Mouse (Mus musculus): ENCODE measurements around the gene Mad2l1bp. TPM values are rescaled to one million over a fixed set of nuclear protein-coding genes. Genes with fewer than 3 reads are reported as not detected.

Gene Mad2l1bp
- polyA plus RNA-seq, 1 experiment from 2014 or later = 36.1 TPM

DNA sequence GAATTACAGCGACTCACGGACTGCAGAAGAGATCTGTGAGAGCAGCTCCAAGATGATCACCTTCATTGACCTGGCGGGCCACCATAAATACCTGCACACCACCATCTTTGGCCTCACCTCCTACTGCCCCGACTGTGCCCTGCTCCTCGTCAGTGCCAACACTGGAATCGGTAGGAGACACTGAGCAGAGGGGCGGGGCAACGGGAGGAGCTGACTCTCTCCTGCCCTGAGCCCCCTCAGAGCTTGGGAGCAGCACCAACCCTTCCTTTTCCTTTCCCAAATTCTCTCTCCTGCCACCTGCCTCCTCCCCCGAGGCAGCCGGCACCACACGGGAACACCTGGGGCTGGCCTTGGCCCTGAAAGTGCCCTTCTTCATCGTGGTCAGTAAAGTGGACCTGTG is 12.1 kb upstream of the Mad2l1bp start:
- Histone ChIP-seq H3K27ac (no peak overlapping the region), H3K9ac (replicated peaks) (no peak overlapping the region), H3K9me3 (no peaks in the 10 kb centered on the region), H3K4me2 (no peak overlapping the region), H3K27me3 (no peaks in the 10 kb centered on the region), H3K4me3 (replicated peaks) (no peak overlapping the region), H3K4me1 (replicated peaks) (peaks cover 17% of the 10 kb centered on the region), H3K36me3 (peaks cover 78% of the 10 kb centered on the region)
- WGBS = 91% methylated on average over 12 of the region's 12 CpGs
- no peak for ATAC-seq (ENCODE audit: insufficient number of reproducible peaks, insufficient read depth, low FRiP score, low TSS enrichment, low read depth)

- WGBS = 93% methylated on average over 10 of the region's 10 CpGs
- no peak overlapping the region for H3K9ac ChIP-seq (replicated peaks)
Measured at GRCm38 (mm10) chr17:46164791-46165190, 11.4 kb upstream of the Mad2l1bp start.

GRCm38 (mm10) chr17:46164301-46164700 is 10.9 kb upstream of the Mad2l1bp start:
- H3K27ac ChIP-seq = no peak overlapping the region
- no peak for ATAC-seq (ENCODE audit: insufficient number of reproducible peaks, insufficient read depth, low FRiP score, low TSS enrichment, low read depth)
- no peak overlapping the region; the same call in 1 of the 2 replicates for H3K9ac ChIP-seq (replicated peaks)
- peaks cover 22% of the 10 kb centered on the region for H3K4me1 ChIP-seq (replicated peaks)
- no peak overlapping the region for H3K4me3 ChIP-seq (replicated peaks)
- H3K36me3 ChIP-seq = peaks cover 66% of the 10 kb centered on the region
- H3K9me3 ChIP-seq = no peaks in the 10 kb centered on the region
- H3K4me2 ChIP-seq = no peak overlapping the region
- 94% methylated on average over 8 of the region's 8 CpGs for WGBS
- H3K27me3 ChIP-seq = no peaks in the 10 kb centered on the region

More at GRCm38 (mm10) chr17:46164791-46165190, 11.4 kb upstream of the Mad2l1bp start:
- H3K4me3 ChIP-seq (replicated peaks) = no peak overlapping the region
- H3K36me3 ChIP-seq = peaks cover 71% of the 10 kb centered on the region
- no peaks in the 10 kb centered on the region for H3K9me3 ChIP-seq
- no peaks in the 10 kb centered on the region for H3K27me3 ChIP-seq
- H3K4me2 ChIP-seq = no peak overlapping the region
- ATAC-seq (ENCODE audit: insufficient number of reproducible peaks, insufficient read depth, low FRiP score, low TSS enrichment, low read depth) = no peak
- H3K4me1 ChIP-seq (replicated peaks) = peaks cover 19% of the 10 kb centered on the region
- H3K27ac ChIP-seq = no peak overlapping the region

- 89% methylated on average over 9 of the region's 9 CpGs for WGBS
- H3K9me3 ChIP-seq = no peaks in the 10 kb centered on the region
- H3K9ac ChIP-seq (replicated peaks) = no peak overlapping the region
- H3K4me1 ChIP-seq (replicated peaks) = peaks cover 22% of the 10 kb centered on the region
- no peaks in the 10 kb centered on the region for H3K27me3 ChIP-seq
- peaks cover 53% of the 10 kb centered on the region for H3K36me3 ChIP-seq
- 0 out of 2 replicates have a peak overlapping the region, but pooled peaks have one; percentile 83 for H3K4me2 ChIP-seq
- no peak for ATAC-seq (ENCODE audit: insufficient number of reproducible peaks, insufficient read depth, low FRiP score, low TSS enrichment, low read depth)
- H3K4me3 ChIP-seq (replicated peaks) = 0 out of 2 replicates have a peak overlapping the region, but pooled peaks have one; percentile 3
- no peak overlapping the region for H3K27ac ChIP-seq
Measured at GRCm38 (mm10) chr17:46162951-46163421, 9.6 kb upstream of the Mad2l1bp start.

DNA sequence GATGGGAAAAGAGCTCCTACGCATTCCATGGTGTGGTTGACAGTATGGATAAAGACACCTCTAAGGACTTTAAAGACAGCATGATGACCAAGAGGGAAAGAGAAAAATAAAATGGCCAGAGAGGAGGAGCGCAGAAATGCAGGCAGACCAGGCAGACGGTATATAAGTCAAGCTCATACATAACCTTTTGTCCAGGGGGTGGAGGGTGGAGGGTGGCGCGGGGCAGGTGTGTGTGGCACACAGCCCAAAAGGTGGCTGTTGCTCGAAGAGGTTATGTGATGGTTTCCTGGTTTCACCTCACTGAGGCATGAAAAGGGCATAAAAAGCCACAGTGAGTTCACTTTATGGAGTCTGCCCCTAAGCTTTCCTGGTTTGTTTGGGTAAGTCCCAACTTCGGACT is 9.2 kb upstream of the Mad2l1bp start:
- H3K27ac ChIP-seq = no peak overlapping the region
- peak overlapping the region; percentile 83; the same call in 1 of the 2 replicates for H3K4me2 ChIP-seq
- ATAC-seq (ENCODE audit: insufficient number of reproducible peaks, insufficient read depth, low FRiP score, low TSS enrichment, low read depth) = no peak
- peaks cover 48% of the 10 kb centered on the region for H3K36me3 ChIP-seq
- H3K4me1 ChIP-seq (replicated peaks) = peaks cover 22% of the 10 kb centered on the region
- WGBS = 96% methylated on average over 7 of the region's 7 CpGs
- no peak overlapping the region for H3K4me3 ChIP-seq (replicated peaks)
- H3K27me3 ChIP-seq = no peaks in the 10 kb centered on the region
- H3K9me3 ChIP-seq = no peaks in the 10 kb centered on the region
- H3K9ac ChIP-seq (replicated peaks) = no peak overlapping the region

- no peaks in the 10 kb centered on the region for H3K9me3 ChIP-seq
- H3K4me2 ChIP-seq = peak overlapping the region; percentile 83
- no peaks in the 10 kb centered on the region for H3K27me3 ChIP-seq
- peak overlapping the region; percentile 67 for H3K9ac ChIP-seq (replicated peaks)
- H3K4me1 ChIP-seq (replicated peaks) = peaks cover 22% of the 10 kb centered on the region
- H3K4me3 ChIP-seq (replicated peaks) = peak overlapping the region; percentile 73
- no peak for ATAC-seq (ENCODE audit: insufficient number of reproducible peaks, insufficient read depth, low FRiP score, low TSS enrichment, low read depth)
- peaks cover 40% of the 10 kb centered on the region for H3K36me3 ChIP-seq
- H3K27ac ChIP-seq = peak overlapping the region; percentile 77; the same call in 1 of the 2 replicates
- WGBS = 50% methylated on average over 9 of the region's 9 CpGs
Measured at GRCm38 (mm10) chr17:46161710-46162109, 8.4 kb upstream of the Mad2l1bp start.

GRCm38 (mm10) chr17:46161179-46161578 is 7.8 kb upstream of the Mad2l1bp start:
- Histone ChIP-seq H3K27ac (peak overlapping the region; percentile 77), H3K27me3 (no peaks in the 10 kb centered on the region), H3K9me3 (no peaks in the 10 kb centered on the region), H3K4me3 (replicated peaks) (peak overlapping the region; percentile 73), H3K4me1 (replicated peaks) (peaks cover 22% of the 10 kb centered on the region), H3K9ac (replicated peaks) (peak overlapping the region; percentile 67), H3K36me3 (peaks cover 35% of the 10 kb centered on the region), H3K4me2 (peak overlapping the region; percentile 83)
- under 1% methylated on average over 19 of the region's 19 CpGs for WGBS
- no peak; the same call in 1 of the 2 replicates for ATAC-seq (ENCODE audit: insufficient number of reproducible peaks, insufficient read depth, low FRiP score, low TSS enrichment, low read depth)

DNA sequence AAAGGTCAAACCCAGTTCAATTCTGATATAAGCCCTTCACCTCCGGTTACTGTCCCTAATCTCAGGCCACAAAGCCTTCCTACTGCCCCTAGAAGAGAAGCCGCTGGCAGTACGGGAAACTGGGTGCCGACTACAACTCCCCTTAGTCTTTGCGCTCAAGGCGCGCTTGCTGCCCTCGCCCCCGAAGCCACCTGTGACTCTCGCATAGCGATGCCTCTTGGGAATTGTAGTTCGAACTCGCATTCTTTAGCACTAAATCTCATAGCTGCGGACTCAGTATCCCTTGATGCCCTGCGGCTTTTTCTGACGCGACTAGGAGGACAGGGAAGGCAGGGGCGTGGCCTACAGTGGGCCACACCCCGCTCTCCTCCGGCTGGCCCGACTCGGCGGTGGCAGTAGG is 7.3 kb upstream of the Mad2l1bp start, which contains the start of gene Gtpbp2:
Gene Gtpbp2, plus strand, starts transcription at position 347 of the 400 bp plus-strand sequence.
- H3K9me3 ChIP-seq = no peaks in the 10 kb centered on the region
- H3K36me3 ChIP-seq = peaks cover 30% of the 10 kb centered on the region
- H3K27ac ChIP-seq = peak within 1 kb of the TSS; percentile 89
- H3K4me3 ChIP-seq (replicated peaks) = peak within 1 kb of the TSS; percentile 73
- WGBS = 1% methylated on average over 23 of the region's 23 CpGs
- peak within 1 kb of the TSS; percentile 83 for H3K4me2 ChIP-seq
- peaks cover 22% of the 10 kb centered on the region for H3K4me1 ChIP-seq (replicated peaks)
- H3K27me3 ChIP-seq = no peaks in the 10 kb centered on the region
- ATAC-seq (ENCODE audit: insufficient number of reproducible peaks, insufficient read depth, low FRiP score, low TSS enrichment, low read depth) = peak; percentile 92
- peak within 1 kb of the TSS; percentile 67 for H3K9ac ChIP-seq (replicated peaks)

- H3K27me3 ChIP-seq = no peaks in the 10 kb centered on the region
- under 1% methylated on average over 16 of the region's 16 CpGs for WGBS
- H3K27ac ChIP-seq = peak overlapping the region; percentile 89
- peak overlapping the region; percentile 73 for H3K4me3 ChIP-seq (replicated peaks)
- peaks cover 25% of the 10 kb centered on the region for H3K36me3 ChIP-seq
- peak overlapping the region; percentile 83 for H3K4me2 ChIP-seq
- no peaks in the 10 kb centered on the region for H3K9me3 ChIP-seq
- peak; percentile 67 for ATAC-seq (ENCODE audit: insufficient number of reproducible peaks, insufficient read depth, low FRiP score, low TSS enrichment, low read depth)
- peaks cover 22% of the 10 kb centered on the region for H3K4me1 ChIP-seq (replicated peaks)
- peak overlapping the region; percentile 67 for H3K9ac ChIP-seq (replicated peaks)
Measured at GRCm38 (mm10) chr17:46160090-46160662, 6.8 kb upstream of the Mad2l1bp start.

DNA sequence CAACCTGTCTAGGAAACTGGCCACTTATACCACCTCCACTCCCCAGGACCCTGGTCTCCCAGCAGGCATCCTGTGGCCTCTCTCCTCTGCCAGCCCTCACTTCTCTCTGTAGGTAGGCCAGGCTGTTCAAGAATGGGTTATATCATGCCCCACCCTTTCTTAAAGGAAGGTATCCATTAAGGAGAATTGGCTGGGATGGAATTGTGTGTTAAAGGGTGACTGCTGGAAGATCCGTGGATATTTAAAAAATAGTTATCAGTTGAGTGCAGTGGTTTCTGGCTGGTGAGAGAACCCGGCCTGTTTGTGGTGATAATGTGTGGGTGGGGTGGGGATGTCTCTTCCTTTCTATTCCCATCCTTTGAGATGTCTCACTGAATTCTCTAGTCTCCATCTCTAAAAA is 5.9 kb upstream of the Mad2l1bp start:
- H3K4me2 ChIP-seq = peak overlapping the region; percentile 83; the same call in 1 of the 2 replicates
- H3K9ac ChIP-seq (replicated peaks) = no peak overlapping the region
- peak overlapping the region; percentile 73; the same call in 1 of the 2 replicates for H3K4me3 ChIP-seq (replicated peaks)
- H3K9me3 ChIP-seq = no peaks in the 10 kb centered on the region
- no peak for ATAC-seq (ENCODE audit: insufficient number of reproducible peaks, insufficient read depth, low FRiP score, low TSS enrichment, low read depth)
- WGBS = 64% methylated on average over 2 of the region's 2 CpGs
- peaks cover 15% of the 10 kb centered on the region for H3K36me3 ChIP-seq
- H3K27me3 ChIP-seq = no peaks in the 10 kb centered on the region
- peaks cover 22% of the 10 kb centered on the region for H3K4me1 ChIP-seq (replicated peaks)
- H3K27ac ChIP-seq = no peak overlapping the region; the same call in 1 of the 2 replicates

- WGBS = 87% methylated on average over 8 of the region's 8 CpGs
- H3K4me3 ChIP-seq (replicated peaks) = no peak overlapping the region
- no peaks in the 10 kb centered on the region for H3K36me3 ChIP-seq
- ATAC-seq (ENCODE audit: insufficient number of reproducible peaks, insufficient read depth, low FRiP score, low TSS enrichment, low read depth) = no peak
- H3K27ac ChIP-seq = no peak overlapping the region
- no peak overlapping the region for H3K9ac ChIP-seq (replicated peaks)
- no peaks in the 10 kb centered on the region for H3K27me3 ChIP-seq
- no peak overlapping the region for H3K4me2 ChIP-seq
- no peaks in the 10 kb centered on the region for H3K9me3 ChIP-seq
- peaks cover 19% of the 10 kb centered on the region for H3K4me1 ChIP-seq (replicated peaks)
Measured at GRCm38 (mm10) chr17:46157131-46157530, 3.8 kb upstream of the Mad2l1bp start.
